Mouse (Mus musculus) urinary bladder, postnatal 10 days (tissue): Measurements from ENCODE around the gene Gpc6.

Experiments
- DNase-seq: peaks from one replicate; pipeline ENCODE4 v3.0.0; 2022; ENCODE audit warnings: low spot score

The Gpc6 gene

DNA sequence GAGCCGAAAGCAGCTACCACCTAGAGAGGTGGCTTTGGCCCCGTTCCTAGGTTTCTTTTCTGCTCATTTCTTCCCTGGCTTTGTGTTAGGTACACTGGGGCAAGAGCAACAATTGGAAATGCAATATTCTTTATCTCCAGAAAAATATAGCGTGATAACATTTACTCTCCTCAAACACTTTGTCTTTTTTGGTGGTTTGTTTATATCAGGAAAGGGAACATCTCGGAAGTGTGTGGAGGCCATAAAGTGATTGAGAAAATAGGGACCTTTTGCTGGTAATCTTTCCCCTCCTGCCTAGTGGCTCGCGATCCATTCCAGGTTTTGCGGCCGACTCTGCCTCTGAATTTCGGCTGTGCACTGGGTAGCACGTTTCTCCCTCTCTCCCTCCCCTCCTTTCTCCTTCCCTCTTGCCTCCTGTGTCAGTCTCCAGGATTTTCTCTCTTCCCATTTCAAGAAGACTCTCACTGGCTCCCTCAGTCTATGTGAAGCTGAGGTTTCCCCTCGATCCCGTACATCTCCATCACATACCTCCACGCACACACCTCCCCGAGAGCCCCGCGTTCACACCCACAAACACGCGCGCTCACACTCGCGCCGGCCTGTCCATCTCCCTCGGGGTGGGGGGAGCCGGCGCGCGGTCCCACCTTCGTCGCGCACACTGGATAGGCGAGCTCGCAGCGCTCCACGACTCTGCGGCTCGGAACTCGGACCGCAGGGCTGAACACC, at the start of gene Gpc6:
Gpc6 (plus strand) TSS at position 440 of the 726 bp plus-strand sequence.
- DNase-seq: peak; percentile 33

DNA sequence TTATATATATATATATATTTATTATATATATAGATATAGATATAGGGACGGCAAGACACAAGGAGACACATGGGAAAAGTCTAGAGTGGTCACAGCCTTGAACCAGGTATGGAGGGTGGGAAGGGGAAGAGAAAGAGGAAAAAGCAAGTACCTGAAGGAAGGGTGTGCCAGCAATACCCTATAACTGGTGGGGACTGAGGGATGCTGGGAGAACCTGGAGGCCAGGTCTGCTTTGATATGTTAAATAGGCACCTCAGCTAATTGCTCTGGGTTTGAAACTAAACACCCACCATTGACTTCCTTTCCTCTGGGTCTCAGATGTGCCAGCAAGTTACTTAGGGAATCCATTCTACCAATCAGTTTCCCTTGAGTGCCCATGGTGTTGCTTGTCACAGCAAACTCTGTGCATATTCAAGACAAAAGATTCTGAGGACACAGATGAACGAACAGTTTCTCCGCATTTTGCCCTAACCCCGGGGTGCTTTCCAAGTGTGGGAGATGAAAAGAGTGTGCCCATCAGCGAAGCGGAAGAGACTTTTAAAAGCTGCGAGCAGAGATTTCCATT, 42.6 kb upstream of the Gpc6 start:
- DNase-seq: no peak

DNA sequence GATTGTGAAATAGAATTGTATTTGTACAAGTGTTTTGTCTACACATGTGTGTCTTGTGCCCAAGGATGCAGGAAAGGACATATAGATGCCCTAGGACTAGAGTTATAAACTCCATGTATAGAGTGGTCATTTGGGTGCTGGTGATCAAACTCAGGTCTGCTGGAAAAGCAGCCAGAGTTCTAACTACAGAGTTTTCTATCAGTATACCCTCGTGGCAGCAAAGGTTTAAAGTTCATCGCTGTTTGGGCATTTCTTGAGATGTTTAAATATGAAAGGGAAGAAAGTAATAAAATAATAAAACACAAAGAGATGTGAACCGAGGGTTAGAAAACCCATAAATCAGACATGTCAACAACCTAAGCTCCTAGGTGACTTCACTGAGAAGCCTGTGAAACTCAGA, 30.8 kb upstream of the Gpc6 start:
- DNase-seq: no peak

DNA sequence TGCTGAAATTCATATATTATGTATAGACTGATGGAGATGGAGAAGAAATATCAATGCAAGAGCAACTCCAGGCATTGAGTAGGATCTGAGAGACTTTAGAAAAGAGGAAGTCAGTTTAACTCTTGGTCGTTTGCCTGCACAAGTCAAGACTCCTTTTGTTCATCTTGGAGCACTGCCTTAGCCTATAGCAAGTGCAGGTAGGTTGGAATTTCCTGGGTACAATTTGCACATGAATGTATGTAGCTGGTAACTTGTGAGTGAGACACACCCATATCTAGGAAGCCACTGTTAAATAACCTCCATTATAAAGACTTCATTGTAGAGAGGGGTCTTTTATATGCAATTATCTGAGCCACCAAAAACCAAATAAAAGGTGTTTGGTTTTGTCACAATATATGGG, 27.1 kb upstream of the Gpc6 start:
- no peak for DNase-seq

DNA sequence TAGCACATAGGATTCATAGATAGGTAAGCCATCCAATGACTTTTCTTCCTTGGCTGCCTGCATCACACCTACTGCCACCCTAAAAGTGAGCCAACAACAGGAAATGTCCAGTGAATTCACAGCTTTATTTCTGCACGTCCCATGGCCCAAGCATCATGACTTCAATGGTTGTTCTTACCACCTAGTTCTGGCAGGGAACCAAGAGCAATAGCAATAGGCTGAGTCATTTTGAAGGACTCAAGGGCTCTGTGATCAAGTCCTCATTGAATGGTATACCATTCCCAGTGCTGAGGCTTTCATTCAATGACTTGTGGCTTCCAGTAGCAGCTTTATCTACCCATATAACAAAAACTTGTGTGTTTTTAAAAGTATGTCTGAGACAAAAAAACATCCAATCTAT, 13.3 kb upstream of the Gpc6 start:
- DNase-seq: no peak

DNA sequence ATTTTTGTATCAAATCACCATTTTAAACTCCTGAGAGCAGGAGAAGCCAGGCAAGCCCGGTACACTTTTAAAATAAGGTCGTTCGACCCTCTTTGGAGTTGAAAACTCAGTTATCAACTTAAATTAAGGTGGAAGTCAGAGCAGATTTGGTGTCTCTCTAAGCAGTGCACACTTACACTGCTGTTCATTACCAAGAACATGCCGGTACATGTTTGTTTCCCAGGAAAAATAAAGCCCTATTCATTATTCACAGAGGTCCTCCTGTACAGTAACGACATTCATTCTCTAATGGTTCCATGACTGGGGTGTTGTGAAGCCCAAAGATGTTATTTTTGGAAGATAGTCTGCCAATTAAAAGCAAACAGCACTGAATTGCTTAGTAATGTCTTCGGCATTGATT, 8.2 kb upstream of the Gpc6 start:
- no peak for DNase-seq

DNA sequence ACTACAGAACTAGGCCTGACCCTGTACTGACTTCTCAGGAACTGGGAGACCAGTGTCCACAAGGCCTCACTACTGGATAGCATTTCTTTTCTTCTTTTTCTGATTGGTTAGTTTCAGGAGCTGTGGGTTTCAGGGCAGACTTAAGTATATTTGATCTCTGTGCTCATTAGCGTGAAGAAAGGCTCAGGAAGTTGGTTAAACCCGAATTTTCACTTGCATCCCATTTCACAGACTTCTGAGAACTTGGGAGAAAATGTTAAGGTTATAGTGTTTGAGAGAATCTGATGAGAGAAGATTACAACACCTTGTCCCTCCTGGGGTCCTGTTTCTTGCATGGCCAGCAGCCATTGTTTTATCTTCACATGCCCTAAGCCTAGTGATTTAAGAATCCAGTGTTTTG, 849 bp upstream of the Gpc6 start:
- DNase-seq: no peak

DNA sequence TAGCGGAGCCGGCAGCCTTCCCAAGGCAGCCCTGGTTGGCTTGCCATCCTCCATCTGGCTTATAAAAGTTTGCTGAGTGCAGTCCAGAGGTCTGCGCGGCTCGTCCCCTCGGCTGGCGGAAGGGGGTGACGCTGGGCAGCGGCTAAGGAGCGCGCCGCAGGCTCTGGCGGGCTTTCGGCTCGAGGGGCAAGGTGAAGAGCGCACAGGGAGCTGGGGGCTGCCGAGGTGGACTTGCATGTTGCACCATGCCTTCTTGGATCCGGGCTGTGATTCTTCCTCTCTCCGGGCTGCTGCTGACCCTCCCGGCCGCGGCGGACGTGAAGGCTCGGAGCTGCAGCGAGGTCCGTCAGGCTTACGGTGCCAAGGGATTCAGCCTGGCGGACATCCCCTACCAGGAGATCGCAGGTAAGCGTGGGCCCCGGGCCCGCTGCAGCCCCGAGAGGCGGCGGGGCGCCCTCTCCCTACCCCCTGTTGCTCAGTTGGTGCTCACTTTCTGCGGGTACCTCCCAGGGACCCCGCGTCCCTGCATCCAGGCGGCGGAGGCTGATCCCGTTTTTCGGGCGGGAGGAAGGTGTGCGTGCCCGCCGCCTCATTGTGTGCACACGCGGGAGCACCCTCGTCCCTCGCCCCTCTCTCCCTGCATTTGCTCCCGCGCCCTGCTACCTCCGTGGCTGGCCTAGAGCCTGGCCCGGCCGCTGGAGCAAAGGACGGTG, 732 bp downstream of the Gpc6 start:
- DNase-seq: no peak

DNA sequence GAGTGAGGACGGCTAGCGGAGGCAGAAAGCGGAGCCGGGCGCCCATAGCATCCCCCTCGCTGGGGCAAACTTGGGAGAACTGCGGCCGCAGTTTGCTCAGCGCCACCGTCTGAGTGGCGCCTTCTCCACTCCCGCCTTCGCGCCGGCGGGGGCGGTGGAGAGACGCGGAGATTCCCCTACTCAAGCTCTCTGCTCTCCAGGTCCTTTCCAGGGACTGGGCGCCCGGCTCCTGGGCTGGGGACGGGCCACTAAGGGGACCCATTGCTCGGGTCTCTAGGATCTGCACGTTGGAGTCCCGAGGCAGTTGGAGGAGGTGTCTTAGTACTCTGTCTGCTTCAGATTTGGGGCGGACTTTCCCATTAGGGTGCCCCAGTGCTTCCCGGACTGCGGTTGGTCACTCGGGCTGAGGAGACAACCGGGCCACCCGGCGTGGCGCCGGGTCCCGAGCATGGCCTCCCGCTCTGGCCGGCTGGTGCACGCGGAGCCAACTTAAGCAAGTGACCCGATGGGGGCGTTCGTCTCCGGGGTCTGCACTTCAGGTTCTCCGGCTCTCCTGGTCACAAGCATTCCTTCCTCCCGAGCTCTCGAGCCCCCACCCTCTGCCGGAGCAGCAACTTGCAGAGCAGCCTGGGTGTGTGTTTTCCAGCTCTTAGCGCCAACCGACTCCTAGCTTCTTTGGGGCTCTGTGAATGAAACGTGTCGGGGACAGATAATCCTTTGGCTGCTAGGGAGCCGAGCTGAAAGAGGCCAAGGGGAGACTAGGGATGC, 1.5 kb downstream of the Gpc6 start:
- DNase-seq: peak; percentile 19

DNA sequence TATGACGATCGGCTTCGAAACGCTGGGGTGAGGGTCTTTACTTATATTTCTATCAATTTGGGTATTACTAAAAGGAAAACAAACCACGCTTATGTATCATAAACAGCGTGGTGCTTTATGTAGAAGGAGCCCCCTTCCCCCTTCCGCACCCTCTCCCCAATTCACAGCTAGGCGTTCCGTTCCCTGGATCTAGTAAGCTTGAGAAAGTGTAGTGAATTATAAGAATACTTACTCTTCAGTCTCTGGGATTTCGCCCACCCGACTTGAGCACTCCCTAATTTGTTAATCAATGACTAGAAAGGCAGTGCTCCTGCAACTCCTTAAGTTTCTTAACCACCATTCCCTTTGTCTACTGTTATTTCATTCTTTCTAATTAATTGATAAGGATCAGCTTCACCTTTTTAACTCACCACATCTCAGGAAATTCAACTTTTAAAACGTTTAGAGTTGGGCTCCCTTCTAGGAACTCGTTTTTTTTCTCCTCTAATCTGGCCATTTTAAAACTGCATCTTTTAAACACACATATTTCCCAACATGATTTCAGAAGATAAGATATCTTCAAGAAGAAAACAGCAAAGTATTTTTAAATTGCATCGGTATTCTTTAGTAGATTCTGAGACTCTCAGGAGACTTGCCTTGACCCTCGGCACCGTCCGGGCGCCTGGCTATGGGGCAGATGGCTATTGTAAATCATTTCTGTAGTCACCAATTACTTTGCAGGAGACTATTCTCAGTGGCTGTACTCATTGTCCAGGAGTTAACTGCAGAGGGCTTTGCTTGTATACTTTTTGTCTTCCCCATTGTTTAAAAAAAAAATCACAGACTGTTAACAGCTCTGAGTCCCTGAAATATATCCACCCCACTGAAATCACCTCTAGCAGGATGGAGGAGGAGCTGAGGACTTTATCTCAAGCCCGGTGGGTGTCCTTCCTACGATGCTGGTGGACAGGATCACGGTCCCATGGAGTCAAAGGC, 2.5 kb downstream of the Gpc6 start:
- DNase-seq: no peak

DNA sequence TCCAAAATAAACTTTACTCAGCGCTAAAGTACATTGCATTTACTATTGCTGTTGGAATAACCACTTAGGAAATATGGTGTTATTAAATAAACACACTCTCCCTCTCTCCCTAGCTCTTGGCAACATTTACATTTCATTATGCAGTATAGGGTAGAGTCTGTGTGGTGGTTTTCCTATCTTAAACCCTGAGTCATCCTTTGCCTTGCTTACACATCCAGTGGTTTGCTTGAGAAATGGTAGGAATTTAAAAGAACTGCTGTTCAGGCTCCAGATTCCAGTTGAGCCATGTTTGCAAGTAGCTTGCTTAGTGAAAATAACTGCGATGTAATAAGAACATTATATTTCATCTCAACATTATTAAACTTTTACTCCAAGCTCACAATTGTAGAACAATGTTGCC, 3.3 kb downstream of the Gpc6 start:
- no peak for DNase-seq

DNA sequence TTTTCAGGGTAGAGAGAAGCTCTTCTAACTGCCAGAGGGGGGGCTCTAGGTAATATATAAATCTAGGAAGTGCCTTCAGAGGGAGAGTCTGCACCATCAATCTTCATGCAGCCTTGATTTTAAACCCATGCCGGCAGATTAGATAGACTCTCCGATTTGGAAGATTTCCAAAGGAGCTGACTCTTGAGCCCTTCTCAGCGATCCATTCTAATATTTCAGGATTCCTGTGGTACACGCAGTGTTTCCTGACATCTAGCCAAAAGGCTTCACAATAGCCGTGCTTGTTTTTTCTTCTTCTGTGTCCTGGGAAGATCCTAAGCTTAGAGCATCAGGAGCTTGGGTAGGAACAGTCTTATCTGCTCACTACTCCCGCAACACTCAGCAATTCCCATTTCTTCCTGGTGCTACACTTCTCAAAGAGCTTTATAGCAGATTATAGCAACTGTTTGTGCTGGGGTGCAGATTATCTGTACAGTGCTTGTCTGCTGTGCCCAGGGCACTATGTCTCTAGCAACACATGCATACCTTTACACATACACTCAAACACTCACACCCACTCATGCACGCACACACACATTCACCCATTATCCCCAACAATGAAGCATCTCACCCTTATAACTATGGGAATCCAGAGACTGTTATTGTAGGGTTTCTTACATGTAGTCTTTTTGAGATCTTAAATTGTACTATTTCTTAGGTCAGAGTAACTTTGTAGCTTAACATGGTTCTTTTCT, 3.8 kb downstream of the Gpc6 start:
- DNase-seq: no peak

DNA sequence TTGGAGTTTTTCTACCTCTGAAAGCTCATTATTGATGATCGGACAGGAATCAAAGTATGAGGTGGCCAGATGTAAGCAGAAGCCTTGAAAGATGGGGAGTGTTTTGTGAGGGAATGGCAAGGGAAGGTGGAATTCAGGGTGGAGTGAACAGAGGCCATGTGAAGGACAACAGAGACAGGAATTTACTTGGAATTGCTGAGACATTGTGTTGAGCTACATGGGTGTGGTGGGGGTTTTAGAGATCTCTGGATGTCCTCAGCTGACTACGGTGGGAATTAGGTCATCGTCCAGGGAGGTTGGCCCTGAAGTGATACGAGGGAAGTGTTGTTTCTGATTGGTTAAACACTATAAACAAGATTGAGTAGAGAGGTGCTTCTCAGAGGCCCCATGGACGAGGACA, 8.7 kb downstream of the Gpc6 start:
- no peak for DNase-seq

DNA sequence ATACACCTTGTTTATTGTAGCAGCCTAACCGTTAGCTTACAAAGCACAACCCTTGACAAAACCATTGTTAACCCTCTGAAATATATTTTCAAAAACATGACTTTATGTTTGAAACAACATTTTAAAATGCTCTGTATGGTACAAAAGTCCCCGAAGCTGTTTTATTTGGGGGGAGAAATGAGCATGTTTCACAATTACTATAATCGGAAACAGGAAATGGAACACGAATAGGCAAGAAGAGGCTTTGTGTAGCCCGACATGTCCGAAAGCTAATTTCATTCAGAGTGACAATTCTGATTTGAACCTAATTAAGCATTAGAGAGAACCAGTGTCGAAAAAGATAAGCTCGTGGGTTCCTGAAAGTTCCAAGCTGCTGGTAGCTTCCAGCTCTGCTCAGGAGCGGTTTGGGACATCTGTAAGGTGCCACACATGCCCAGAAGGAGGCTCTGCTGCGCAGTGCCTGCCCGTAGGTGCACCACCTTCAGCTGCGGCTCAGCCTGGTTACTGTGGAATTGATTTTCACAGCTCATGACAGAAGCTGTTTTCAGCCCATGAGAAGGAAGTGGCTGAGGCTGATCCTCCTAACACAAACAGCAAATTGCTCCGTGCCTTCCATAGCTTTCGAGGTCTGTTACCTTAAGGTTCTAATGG, 12.9 kb downstream of the Gpc6 start:
- DNase-seq: no peak

DNA sequence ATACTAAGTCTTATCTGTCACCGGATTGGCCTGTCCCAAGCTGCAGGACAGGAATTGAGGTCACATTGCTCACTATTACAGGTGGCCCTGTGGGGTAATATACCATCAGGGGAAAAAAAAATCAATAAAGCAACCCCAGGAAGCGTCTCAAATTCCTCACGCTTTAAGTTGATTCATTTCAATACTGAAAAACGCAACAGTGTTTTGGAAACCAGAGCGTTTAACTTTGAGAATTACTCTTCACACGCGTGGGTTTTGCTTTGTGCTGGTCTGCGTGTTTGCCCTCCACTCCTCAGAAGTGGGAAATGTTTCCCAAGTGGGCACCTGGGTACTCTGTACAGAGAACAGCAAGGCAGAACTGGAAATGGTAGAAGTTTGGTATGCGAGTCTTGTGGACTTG, 13.6 kb downstream of the Gpc6 start:
- no peak for DNase-seq

DNA sequence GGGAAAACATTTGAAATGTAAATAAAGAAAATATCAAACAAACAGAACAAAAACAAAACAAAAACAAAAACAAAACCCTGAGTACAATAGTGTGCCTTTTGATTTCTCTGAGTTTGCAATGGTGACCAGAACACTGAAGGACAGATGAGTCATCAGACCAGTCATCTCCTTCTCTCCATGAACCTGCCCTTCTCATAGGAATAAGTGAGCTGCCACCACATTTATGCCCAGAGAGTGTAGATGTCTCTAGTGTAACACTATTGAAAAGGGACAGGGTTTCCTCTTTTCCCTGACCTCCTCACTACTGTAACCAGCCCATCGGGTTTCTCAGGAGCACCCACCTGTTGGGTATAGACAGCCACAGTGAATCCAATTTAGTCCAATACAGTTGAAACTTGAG, 14.4 kb downstream of the Gpc6 start:
- DNase-seq: no peak

DNA sequence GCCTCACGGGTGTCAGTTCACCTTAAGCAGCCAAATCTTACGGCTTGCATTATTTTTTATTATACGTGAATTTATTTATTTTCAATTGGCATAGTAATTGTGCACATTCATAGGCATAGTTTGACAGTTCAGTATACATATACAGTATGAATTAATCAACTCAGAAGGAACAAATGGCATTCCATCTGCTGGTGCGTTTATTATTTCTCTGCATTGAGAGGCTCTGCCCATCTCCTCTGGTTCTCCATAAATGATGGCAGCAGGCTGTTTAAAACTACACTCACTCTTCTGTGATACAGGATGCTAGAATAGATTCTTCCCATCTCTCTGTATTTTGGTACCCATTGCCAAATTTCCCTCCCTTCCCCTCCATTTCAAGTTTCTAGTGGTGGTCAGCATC, 16.7 kb downstream of the Gpc6 start:
- no peak for DNase-seq

DNA sequence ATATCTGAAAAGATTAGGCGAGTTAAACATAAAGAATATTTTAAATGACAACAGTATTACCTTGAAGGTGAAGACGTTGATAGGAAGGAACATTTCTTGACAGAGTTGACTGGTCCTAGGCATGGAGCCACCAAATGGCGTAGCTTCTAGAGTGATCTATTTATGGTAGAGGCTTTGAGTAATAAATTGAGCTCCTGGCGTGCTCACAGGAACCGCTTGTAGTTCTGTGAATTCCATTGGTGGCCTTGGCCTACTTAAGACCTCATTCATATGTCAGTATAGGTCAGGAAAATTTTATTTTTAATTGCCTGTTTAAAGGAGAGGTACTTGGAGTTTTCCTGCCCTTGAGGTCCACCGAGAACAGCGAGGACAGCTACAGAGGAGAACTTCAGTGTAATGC, 18.6 kb downstream of the Gpc6 start:
- DNase-seq: no peak

DNA sequence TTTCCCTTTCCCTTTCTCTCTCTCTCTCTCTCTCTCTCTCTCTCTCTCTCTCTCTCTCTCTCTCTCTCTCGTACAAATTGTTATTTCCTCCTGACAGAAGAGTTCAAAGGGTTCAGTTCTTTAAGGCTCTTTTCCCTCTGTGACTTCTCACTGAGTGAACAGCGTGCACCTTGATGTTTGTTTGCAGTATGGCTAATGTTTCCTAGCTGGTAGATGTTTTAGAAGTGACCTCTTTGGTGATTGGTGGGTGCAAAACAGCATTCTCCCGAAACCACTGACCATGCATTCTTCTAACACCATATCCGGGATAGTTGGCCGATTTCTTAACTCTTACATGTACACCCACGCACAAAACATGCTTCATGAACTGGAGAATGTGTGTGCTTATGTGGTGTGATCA, 20.9 kb downstream of the Gpc6 start:
- no peak for DNase-seq

DNA sequence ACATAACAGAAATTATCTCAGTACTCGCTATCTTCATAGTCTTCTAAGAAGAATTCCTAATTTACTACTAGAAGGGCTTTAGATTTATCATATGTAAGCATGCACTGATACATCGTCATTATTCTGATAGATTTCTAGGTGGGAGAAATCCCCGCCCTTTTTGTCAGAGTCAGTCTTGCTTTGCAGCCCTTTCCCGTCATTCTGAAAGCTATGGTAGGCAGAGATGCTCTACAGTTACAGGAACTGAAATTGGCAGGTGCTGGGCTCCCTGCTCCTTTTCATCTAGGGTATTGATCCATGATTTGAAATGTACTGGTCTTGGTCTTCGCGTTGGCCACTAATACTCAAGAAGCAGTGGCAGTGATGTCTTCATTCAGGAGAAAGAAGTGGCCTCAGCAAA, 22.3 kb downstream of the Gpc6 start:
- no peak for DNase-seq
